Mouse (Mus musculus) embryonic facial prominence, embryonic 11.5 days (tissue): Measurements from ENCODE around the gene Ggact. TPM values are rescaled to one million over a fixed set of nuclear protein-coding genes. Genes with fewer than 3 reads are reported as not detected.
A peak's percentile ranks its signal among the peaks of the same experiment; 100 is the strongest.

Experiments used
- ATAC-seq: fragments of 200-750 bp; cut with Nextera tagmentation; replicated peaks from 2 replicates; pipeline ENCODE4 v1.8.0; 2017; ENCODE audit warnings: low read depth; ENCODE audit not compliant: insufficient number of reproducible peaks, low FRiP score, low TSS enrichment
- DNase-seq: peaks from one replicate; pipeline ENCODE4 v3.0.0-alpha.2; 2015; ENCODE audit warnings: low spot score
- H3K27ac ChIP-seq: fragments of 300-500 bp; sonication (generic); replicated peaks from 2 replicates; pipeline ENCODE4 v1.5.1; 2014; ENCODE audit warnings: mild to moderate bottlenecking, low read depth, low read length, control low read depth
- H3K27me3 ChIP-seq: fragments of 300-500 bp; sonication (generic); 2 replicates; pipeline ENCODE4 v1.6.1; 2014; ENCODE audit warnings: mild to moderate bottlenecking, low read length, moderate library complexity, mixed read lengths; ENCODE audit not compliant: control insufficient read depth, insufficient read depth
- H3K36me3 ChIP-seq: fragments of 300-500 bp; sonication (generic); replicated peaks from 2 replicates; pipeline ENCODE4 v1.6.1; 2014; ENCODE audit warnings: low read depth, mild to moderate bottlenecking, low read length, moderate library complexity, mixed read lengths; ENCODE audit not compliant: control insufficient read depth, insufficient read depth
- H3K4me1 ChIP-seq: fragments of 300-500 bp; sonication (generic); 2 replicates; pipeline ENCODE4 v1.6.1; 2014; ENCODE audit warnings: low read length, mixed read lengths; ENCODE audit not compliant: control insufficient read depth, insufficient read depth
- H3K4me2 ChIP-seq: fragments of 300-500 bp; sonication (generic); 2 replicates; pipeline ENCODE4 v1.6.1; 2014; ENCODE audit warnings: low read depth, mild to moderate bottlenecking, control low read depth, low read length, moderate library complexity
- H3K4me3 ChIP-seq: fragments of 300-500 bp; sonication (generic); 2 replicates; pipeline ENCODE4 v1.5.1; 2014; ENCODE audit warnings: low read depth, low read length, control low read depth
- H3K9ac ChIP-seq: fragments of 300-500 bp; sonication (generic); replicated peaks from 2 replicates; pipeline ENCODE4 v1.6.1; 2014; ENCODE audit warnings: mild to moderate bottlenecking, control low read depth, low read length
- H3K9me3 ChIP-seq: fragments of 300-500 bp; sonication (generic); replicated peaks from 2 replicates; pipeline ENCODE4 v1.6.1; 2016; ENCODE audit warnings: mild to moderate bottlenecking, low read length, inconsistent platforms, mixed read lengths; ENCODE audit not compliant: control insufficient read depth
- WGBS: fragments of 180-500 bp; shearing (Covaris S2); extraction: QIAGEN DNeasy Blood & Tissue Kit; methylation state at CpG from one replicate; pipeline ENCODE4 v1.1.7; 2014; 5-methylcytosine and 5-hydroxymethylcytosine counted together
- polyA plus RNA-seq: library from polyadenylated mRNA; unstranded; fragments of >200 nt; fragmentation: Nextera tagmentation; extraction: Ambion mirVana; gene quantifications from 2 replicates; pipeline ENCODE4 v1.2.1, GENCODE M21; 2014

Ggact gene
- polyA plus RNA-seq, 1 experiment from 2014 or later: 6.7 TPM

- H3K27me3 ChIP-seq: no peaks in the 10 kb centered on the region; the same call in 1 of the 2 replicates
- H3K36me3 ChIP-seq: no peaks in the 10 kb centered on the region
- ATAC-seq (0 out of 2 replicates have a peak, but pooled peaks have one; percentile 35), DNase-seq (no peak)
- H3K9me3 ChIP-seq: no peaks in the 10 kb centered on the region
- H3K9ac ChIP-seq: no peak overlapping the region
- H3K4me3 ChIP-seq: no peak overlapping the region
- H3K27ac ChIP-seq: peak overlapping the region; percentile 14; the same call in 1 of the 2 replicates
- H3K4me1 ChIP-seq: no peaks in the 10 kb centered on the region; the same call in 1 of the 2 replicates
- no peak overlapping the region for H3K4me2 ChIP-seq
- 77% methylated on average over 7 of the region's 7 CpGs for WGBS
Measured at GRCm38 (mm10) chr14:122882795-122883409, 30.7 kb downstream of the Ggact start.

DNA sequence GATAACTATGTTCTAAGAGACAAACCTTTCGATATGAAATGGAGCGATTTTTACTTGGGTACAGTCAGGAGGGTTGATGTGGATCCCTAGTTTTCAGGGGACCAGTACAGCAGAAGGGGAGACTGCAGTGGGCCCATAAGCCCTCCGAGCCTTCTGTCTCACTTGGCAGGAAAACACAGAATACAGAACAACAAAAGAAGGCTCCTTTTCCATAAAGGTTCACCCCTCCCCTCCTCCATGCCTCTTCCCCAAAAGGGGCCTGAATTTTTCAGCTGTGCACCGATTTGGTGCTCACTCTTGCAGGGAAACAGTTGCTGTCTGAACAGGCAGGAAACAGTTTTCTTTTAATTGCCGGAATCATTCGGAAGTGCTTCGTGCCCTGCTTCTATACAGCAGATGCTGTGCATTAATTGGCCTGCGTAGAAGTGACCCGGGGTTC is 31.3 kb downstream of the Ggact start:
- Histone ChIP-seq H3K4me1 (no peaks in the 10 kb centered on the region; the same call in 1 of the 2 replicates), H3K4me2 (no peak overlapping the region), H3K27ac (peak overlapping the region; percentile 14; the same call in 1 of the 2 replicates), H3K27me3 (no peaks in the 10 kb centered on the region; the same call in 1 of the 2 replicates), H3K4me3 (no peak overlapping the region), H3K36me3 (no peaks in the 10 kb centered on the region), H3K9me3 (no peaks in the 10 kb centered on the region), H3K9ac (no peak overlapping the region)
- DNase-seq: peak; percentile 43
- 42% methylated on average over 9 of the region's 9 CpGs for WGBS
- ATAC-seq: peak; percentile 39; the same call in 1 of the 2 replicates

DNA sequence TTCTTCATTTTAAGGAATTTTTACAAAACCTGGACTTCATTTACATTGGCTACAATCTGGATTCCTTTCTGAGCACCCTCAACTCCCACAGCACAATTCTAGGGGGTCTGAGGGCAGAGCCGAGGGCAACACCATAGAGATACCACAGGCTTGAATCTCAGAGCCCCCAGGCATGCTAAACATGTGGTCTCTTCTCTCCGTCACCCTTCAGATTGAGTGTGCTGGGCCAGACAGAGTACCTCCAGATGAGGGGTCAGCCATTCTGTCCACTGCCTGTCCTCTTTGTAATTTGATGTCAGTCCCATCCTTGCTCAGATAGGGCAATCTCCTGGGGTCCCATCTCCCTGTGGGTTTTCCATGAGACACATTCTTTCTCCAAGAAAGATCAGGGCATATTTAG is 31.9 kb downstream of the Ggact start:
- no peaks in the 10 kb centered on the region for H3K36me3 ChIP-seq
- H3K4me1 ChIP-seq: no peaks in the 10 kb centered on the region; the same call in 1 of the 2 replicates
- H3K9me3 ChIP-seq: no peaks in the 10 kb centered on the region
- H3K27ac ChIP-seq: no peak overlapping the region
- H3K9ac ChIP-seq: no peak overlapping the region
- no peak overlapping the region for H3K4me2 ChIP-seq
- no peaks in the 10 kb centered on the region; the same call in 1 of the 2 replicates for H3K27me3 ChIP-seq
- 32% methylated on average over 2 of the region's 2 CpGs for WGBS
- DNase-seq (no peak), ATAC-seq (no peak)
- no peak overlapping the region for H3K4me3 ChIP-seq

GRCm38 (mm10) chr14:122880291-122880690 is 33.3 kb downstream of the Ggact start:
- ATAC-seq: no peak
- Histone ChIP-seq H3K27me3 (no peaks in the 10 kb centered on the region; the same call in 1 of the 2 replicates), H3K9me3 (no peaks in the 10 kb centered on the region), H3K9ac (no peak overlapping the region), H3K27ac (no peak overlapping the region), H3K4me1 (no peaks in the 10 kb centered on the region; the same call in 1 of the 2 replicates), H3K4me3 (no peak overlapping the region), H3K4me2 (no peak overlapping the region), H3K36me3 (no peaks in the 10 kb centered on the region)
- 75% methylated on average over 7 of the region's 7 CpGs for WGBS
- no peak for DNase-seq

DNA sequence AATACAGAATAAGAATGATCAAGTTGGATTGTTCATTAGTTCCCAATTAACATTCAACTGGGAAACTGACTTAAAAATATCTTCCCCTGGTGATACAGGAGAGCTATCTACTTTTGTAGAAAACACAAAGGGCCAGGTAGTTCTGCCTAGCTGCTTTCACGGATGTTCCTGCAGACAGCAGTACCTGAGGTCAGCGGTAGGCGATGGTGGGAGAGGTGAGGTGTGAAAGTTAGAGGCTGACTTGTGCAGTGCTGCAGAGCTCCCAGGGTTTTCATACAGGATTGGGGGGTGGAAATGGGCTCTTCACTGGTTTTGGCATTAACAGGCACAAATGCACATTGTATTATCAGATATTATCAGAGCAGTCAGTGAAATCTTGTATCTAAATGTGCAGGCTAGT is 35.8 kb downstream of the Ggact start:
- H3K27me3 ChIP-seq: no peaks in the 10 kb centered on the region
- DNase-seq: no peak
- no peaks in the 10 kb centered on the region for H3K36me3 ChIP-seq
- no peaks in the 10 kb centered on the region; the same call in 1 of the 2 replicates for H3K4me1 ChIP-seq
- no peak for ATAC-seq
- H3K27ac ChIP-seq: no peak overlapping the region
- 85% methylated on average over 3 of the region's 3 CpGs for WGBS
- H3K4me2 ChIP-seq: no peak overlapping the region
- no peak overlapping the region for H3K4me3 ChIP-seq
- H3K9me3 ChIP-seq: no peaks in the 10 kb centered on the region
- no peak overlapping the region for H3K9ac ChIP-seq

DNA sequence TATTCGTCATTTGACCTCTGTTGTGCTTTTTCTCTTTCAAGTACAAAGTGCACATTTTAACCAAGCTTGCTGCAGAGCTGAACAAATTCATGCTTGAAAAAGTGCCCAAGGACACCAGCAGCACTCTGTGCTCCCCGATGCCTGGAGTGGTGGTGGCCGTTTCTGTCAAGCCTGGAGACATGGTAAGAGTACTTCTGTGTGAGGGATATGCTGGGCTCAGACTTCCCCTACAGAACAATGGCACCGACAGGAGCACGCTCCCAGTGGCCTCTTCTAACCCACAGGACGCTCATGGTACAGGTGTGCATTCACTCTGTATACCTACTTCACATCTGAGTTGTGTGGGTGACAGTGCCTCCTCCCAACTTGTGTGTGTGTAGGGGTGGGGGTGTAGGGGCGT is 36.8 kb downstream of the Ggact start:
- no peak overlapping the region for H3K4me3 ChIP-seq
- no peak overlapping the region for H3K4me2 ChIP-seq
- no peaks in the 10 kb centered on the region for H3K27me3 ChIP-seq
- H3K4me1 ChIP-seq: no peaks in the 10 kb centered on the region
- H3K27ac ChIP-seq: no peak overlapping the region
- DNase-seq (no peak), ATAC-seq (no peak)
- H3K9me3 ChIP-seq: no peaks in the 10 kb centered on the region
- no peaks in the 10 kb centered on the region for H3K36me3 ChIP-seq
- WGBS: 70% methylated on average over 7 of the region's 7 CpGs
- no peak overlapping the region for H3K9ac ChIP-seq

DNA sequence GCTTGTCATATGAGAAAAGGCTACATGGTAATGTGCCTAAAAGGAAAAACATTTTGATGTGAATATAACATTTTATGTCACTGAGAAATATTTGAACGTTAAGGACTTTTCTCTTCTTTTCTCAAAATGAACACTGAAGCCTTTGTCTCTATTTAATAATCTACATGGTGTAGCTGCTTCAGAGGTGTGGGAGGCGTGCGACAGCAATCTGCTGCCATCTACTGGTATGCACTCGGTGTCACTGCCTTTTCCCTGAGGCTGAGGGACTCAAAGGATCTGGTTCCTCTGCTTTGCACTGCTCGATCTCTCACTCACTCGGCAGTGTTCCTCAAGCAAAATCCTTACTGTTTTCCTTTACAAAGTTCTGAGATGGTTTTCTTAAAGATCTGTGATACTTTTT is 37.4 kb downstream of the Ggact start:
- no peaks in the 10 kb centered on the region for H3K36me3 ChIP-seq
- no peak overlapping the region for H3K4me3 ChIP-seq
- H3K4me2 ChIP-seq: no peak overlapping the region
- no peaks in the 10 kb centered on the region for H3K9me3 ChIP-seq
- no peaks in the 10 kb centered on the region for H3K4me1 ChIP-seq
- no peak overlapping the region for H3K9ac ChIP-seq
- peak; percentile 86; the same call in 1 of the 2 replicates for ATAC-seq
- H3K27ac ChIP-seq: no peak overlapping the region
- DNase-seq: peak; percentile 87
- H3K27me3 ChIP-seq: no peaks in the 10 kb centered on the region
- WGBS: 5% methylated on average over 6 of the region's 6 CpGs

DNA sequence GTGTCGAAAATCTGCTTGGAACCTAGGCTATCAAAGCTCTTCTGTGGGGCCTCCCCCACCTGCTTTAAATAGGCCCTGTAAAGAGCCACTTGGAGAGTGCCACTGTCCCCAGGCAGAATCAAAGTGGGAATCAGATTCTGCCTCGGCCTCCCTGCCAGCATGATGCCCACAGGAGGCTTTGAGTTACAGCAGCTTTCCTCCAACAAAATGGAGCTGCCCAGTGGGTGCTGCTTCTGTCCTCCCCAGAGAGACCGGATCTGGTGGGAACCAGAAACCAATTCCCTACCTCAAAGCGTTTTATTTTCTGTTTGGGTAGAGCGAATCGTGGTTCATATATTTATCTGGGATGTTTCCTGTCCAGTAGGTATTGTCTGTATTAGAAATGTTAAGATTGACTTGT is 37.9 kb downstream of the Ggact start:
- Histone ChIP-seq H3K4me3 (no peak overlapping the region), H3K9me3 (no peaks in the 10 kb centered on the region), H3K36me3 (no peaks in the 10 kb centered on the region), H3K9ac (no peak overlapping the region), H3K4me1 (no peaks in the 10 kb centered on the region), H3K27ac (no peak overlapping the region), H3K4me2 (no peak overlapping the region), H3K27me3 (no peaks in the 10 kb centered on the region)
- no peak for DNase-seq
- WGBS: 49% methylated on average over 6 of the region's 6 CpGs
- no peak for ATAC-seq
